Mouse (Mus musculus) heart, embryonic 15.5 days (tissue): Measurements from ENCODE around the gene Gm12184. TPM values are rescaled to one million over a fixed set of nuclear protein-coding genes. Genes with fewer than 3 reads are reported as not detected.
A peak's percentile ranks its signal among the peaks of the same experiment; 100 is the strongest.
"Not testable (repeated sequence)": the region's sequence is repeated elsewhere in the genome, so short reads cannot be mapped to it uniquely, and the experiment has no call there.

Experiments used
- ATAC-seq: fragments of 200-750 bp; cut with Nextera tagmentation; replicated peaks from 2 replicates; pipeline ENCODE4 v1.8.0; 2017; ENCODE audit warnings: low read depth, moderate TSS enrichment; ENCODE audit not compliant: insufficient number of reproducible peaks, insufficient read depth, low FRiP score
- H3K27ac ChIP-seq: fragments of 300-500 bp; sonication (generic); 2 replicates; pipeline ENCODE4 v1.5.1; 2015; ENCODE audit warnings: mild to moderate bottlenecking, inconsistent platforms
- H3K27me3 ChIP-seq: fragments of 300-500 bp; sonication (generic); 2 replicates; pipeline ENCODE4 v1.6.1; 2015; ENCODE audit warnings: inconsistent platforms
- H3K36me3 ChIP-seq: fragments of 300-500 bp; sonication (generic); 2 replicates; pipeline ENCODE4 v1.6.1; 2015; ENCODE audit warnings: mild to moderate bottlenecking, inconsistent platforms
- H3K4me1 ChIP-seq: fragments of 300-500 bp; sonication (generic); replicated peaks from 2 replicates; pipeline ENCODE4 v1.6.1; 2015; ENCODE audit warnings: inconsistent platforms
- H3K4me2 ChIP-seq: fragments of 300-500 bp; sonication (generic); 2 replicates; pipeline ENCODE4 v1.6.1; 2015; ENCODE audit warnings: inconsistent platforms, mild to moderate bottlenecking, moderate library complexity
- H3K4me3 ChIP-seq: fragments of 300-500 bp; sonication (generic); 2 replicates; pipeline ENCODE4 v1.5.1; 2015; ENCODE audit warnings: mild to moderate bottlenecking, inconsistent platforms
- H3K9ac ChIP-seq: fragments of 300-500 bp; sonication (generic); 2 replicates; pipeline ENCODE4 v1.6.1; 2015; ENCODE audit warnings: mild to moderate bottlenecking, inconsistent platforms
- H3K9me3 ChIP-seq: fragments of 300-500 bp; sonication (generic); replicated peaks from 2 replicates; pipeline ENCODE4 v1.6.1; 2016; ENCODE audit warnings: inconsistent platforms
- WGBS: fragments of 180-500 bp; shearing (Covaris S2); methylation state at CpG from one replicate; pipeline ENCODE4 v1.1.7; 2015; ENCODE audit warnings: mixed read lengths; 5-methylcytosine and 5-hydroxymethylcytosine counted together
- polyA plus RNA-seq: library from polyadenylated mRNA; unstranded; fragments of >200 nt; fragmentation: Nextera tagmentation; extraction: Ambion mirVana; gene quantifications from 2 replicates; pipeline ENCODE4 v1.2.1, GENCODE M21; 2015

Gm12184 gene
- polyA plus RNA-seq, 1 experiment from 2014 or later: 3.2 TPM

GRCm38 (mm10) chr11:48798308-48798707 lies 28.1 kb downstream of the Gm12184 start:
- 0 out of 2 replicates have a peak overlapping the region, but pooled peaks have one; percentile 2 for H3K4me3 ChIP-seq
- H3K36me3 ChIP-seq: peaks cover 16% of the 10 kb centered on the region; the same call in 1 of the 2 replicates
- H3K4me1 ChIP-seq: peaks cover 37% of the 10 kb centered on the region
- H3K4me2 ChIP-seq: peak overlapping the region; percentile 80
- no peak for ATAC-seq
- 0 out of 2 replicates have a peak overlapping the region, but pooled peaks have one; percentile 15 for H3K27ac ChIP-seq
- no peaks in the 10 kb centered on the region for H3K27me3 ChIP-seq
- peak overlapping the region; percentile 78; the same call in 1 of the 2 replicates for H3K9ac ChIP-seq
- WGBS: 57% methylated on average over 7 of the region's 7 CpGs
- H3K9me3 ChIP-seq: no peaks in the 10 kb centered on the region

DNA sequence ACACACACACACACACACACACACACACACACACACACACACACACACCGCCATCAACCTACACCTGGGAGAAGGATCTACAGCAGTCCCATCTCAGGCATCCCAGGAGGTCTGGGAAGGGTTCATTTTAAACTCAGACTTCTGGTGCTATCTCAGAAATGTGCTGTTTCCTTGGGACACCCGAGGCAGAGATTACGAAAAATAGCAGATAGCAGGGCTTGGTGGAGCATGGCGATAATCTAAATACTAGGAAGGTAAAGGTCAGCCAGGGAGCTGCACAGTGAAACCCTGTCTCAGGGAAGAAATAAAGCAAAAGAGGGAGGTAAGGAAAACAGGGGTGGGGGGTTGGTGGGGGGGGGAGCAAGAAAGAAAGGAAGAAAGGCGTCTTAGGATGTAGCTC lies 29.2 kb downstream of the Gm12184 start:
- Histone ChIP-seq H3K4me1 (peaks cover 31% of the 10 kb centered on the region), H3K27me3 (no peaks in the 10 kb centered on the region), H3K4me3 (no peak overlapping the region), H3K27ac (no peak overlapping the region), H3K9me3 (no peaks in the 10 kb centered on the region), H3K36me3 (peaks cover 6% of the 10 kb centered on the region; the same call in 1 of the 2 replicates), H3K4me2 (no peak overlapping the region), H3K9ac (no peak overlapping the region)
- ATAC-seq: no peak
- WGBS: 66% methylated on average over 5 of the region's 5 CpGs

DNA sequence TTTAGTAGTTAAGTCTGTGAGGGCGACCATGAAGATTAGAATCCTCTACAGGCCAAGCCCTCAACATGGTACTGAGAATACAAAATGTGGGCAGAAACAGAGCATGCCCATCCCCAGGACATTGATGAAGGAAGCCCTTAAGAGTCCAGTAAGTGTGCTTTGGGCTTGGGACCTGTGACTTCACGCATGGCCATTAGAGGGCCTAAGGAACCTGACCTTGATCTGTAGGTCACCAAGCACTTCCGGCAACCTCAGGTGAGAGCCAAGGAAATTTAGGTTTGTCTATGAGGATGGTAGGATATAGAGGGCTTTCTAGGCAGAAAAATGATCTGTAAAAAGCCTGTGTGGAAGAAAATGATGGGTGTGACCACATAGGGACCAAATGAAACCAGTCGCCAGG lies 30.2 kb downstream of the Gm12184 start:
- no peak overlapping the region for H3K9ac ChIP-seq
- no peaks in the 10 kb centered on the region for H3K27me3 ChIP-seq
- no peak overlapping the region for H3K27ac ChIP-seq
- H3K36me3 ChIP-seq: no peaks in the 10 kb centered on the region
- 73% methylated on average over 4 of the region's 4 CpGs for WGBS
- H3K4me2 ChIP-seq: no peak overlapping the region
- H3K4me1 ChIP-seq: peaks cover 21% of the 10 kb centered on the region
- H3K9me3 ChIP-seq: no peaks in the 10 kb centered on the region
- H3K4me3 ChIP-seq: no peak overlapping the region
- no peak for ATAC-seq

- H3K27me3 ChIP-seq: no peaks in the 10 kb centered on the region
- no peak overlapping the region for H3K4me3 ChIP-seq
- no peak overlapping the region for H3K9ac ChIP-seq
- ATAC-seq: no peak
- 89% methylated on average over 7 of the region's 7 CpGs for WGBS
- H3K4me2 ChIP-seq: no peak overlapping the region
- no peaks in the 10 kb centered on the region for H3K9me3 ChIP-seq
- H3K27ac ChIP-seq: no peak overlapping the region
- H3K36me3 ChIP-seq: no peaks in the 10 kb centered on the region
- peaks cover 19% of the 10 kb centered on the region for H3K4me1 ChIP-seq
Observed at GRCm38 (mm10) chr11:48795221-48795620, 31.2 kb downstream of the Gm12184 start.

GRCm38 (mm10) chr11:48793184-48793583 lies 33.3 kb downstream of the Gm12184 start:
- Histone ChIP-seq H3K9me3 (no peaks in the 10 kb centered on the region), H3K27ac (no peak overlapping the region), H3K4me3 (no peak overlapping the region), H3K4me2 (no peak overlapping the region), H3K36me3 (no peaks in the 10 kb centered on the region), H3K27me3 (no peaks in the 10 kb centered on the region), H3K4me1 (peaks cover 13% of the 10 kb centered on the region), H3K9ac (no peak overlapping the region)
- ATAC-seq: no peak
- WGBS: 92% methylated on average over 3 of the region's 3 CpGs

- not testable (repeated sequence) for H3K27me3 ChIP-seq, H3K36me3 ChIP-seq, H3K4me2 ChIP-seq, H3K27ac ChIP-seq, H3K9me3 ChIP-seq, H3K9ac ChIP-seq, H3K4me3 ChIP-seq, ATAC-seq, H3K4me1 ChIP-seq
- 83% methylated on average over 9 of the region's 9 CpGs for WGBS
Observed at GRCm38 (mm10) chr11:48791894-48792293, 34.6 kb downstream of the Gm12184 start.

DNA sequence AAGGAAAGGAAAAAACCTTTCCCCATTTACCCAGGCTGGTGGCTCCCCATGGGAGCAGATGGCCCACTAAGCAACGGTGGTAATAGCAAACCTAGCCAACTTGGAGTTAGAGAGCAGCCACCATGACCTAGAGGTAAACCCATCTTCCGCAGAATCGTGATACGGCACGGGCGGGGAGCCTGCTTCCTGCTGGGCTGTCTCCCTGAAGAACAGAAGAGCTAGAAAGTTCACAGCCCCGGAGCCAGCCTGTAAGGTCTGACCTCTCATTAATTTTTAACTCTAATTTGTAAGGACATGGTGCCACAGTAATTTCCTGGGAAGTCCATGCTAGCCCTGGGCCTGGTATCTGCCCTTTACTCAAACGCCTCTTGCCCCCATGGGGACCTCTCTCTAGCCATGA lies 35.5 kb downstream of the Gm12184 start:
- Histone ChIP-seq H3K27me3 (no peaks in the 10 kb centered on the region), H3K4me1 (peaks cover 8% of the 10 kb centered on the region), H3K36me3 (no peaks in the 10 kb centered on the region), H3K9ac (no peak overlapping the region), H3K4me3 (no peak overlapping the region), H3K4me2 (no peak overlapping the region), H3K27ac (no peak overlapping the region), H3K9me3 (no peaks in the 10 kb centered on the region)
- WGBS: 50% methylated on average over 8 of the region's 8 CpGs
- no peak for ATAC-seq

DNA sequence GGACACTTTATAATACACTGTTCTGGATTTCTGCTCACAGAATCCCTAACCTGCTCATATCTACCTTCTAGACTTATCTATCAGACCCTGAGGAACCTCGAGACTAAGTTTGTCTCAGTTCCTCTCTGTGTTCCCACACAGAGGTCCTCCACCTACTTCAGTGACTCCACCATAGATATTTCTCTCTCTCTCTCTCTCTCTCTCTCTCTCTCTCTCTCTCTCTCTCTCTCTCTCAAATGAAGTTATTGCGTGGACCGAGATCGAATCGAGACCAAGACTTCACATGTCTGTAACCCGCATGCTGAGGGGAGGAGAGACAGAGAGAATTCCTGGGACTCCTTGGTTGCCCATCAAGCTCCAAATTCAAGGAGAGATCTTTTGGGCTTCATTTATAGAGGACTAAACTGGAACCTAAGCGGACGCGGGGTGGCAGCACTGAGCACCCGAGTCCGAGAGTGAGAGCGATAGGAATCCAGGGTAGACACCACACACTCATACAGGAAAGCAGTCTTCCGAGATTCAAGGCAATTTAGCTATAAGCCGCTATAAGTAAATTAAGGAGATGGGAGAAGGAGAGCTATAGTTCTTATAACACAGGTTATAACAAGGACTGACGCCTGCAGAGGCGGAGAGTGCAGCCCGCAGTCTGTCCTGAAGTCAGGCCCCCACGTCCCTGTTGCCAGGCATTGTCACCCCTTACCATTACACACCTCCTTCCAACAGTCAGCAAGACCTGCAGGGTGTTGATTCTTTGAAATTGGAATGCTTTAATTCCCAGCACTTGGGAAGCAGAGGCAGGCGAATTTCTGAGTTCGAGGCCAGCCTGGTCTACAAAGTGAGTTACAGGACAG lies 36.3 kb downstream of the Gm12184 start:
- ATAC-seq: peak; percentile 50; the same call in 1 of the 2 replicates
- peak overlapping the region; percentile 20; the same call in 1 of the 2 replicates for H3K9ac ChIP-seq
- peaks cover 8% of the 10 kb centered on the region for H3K4me1 ChIP-seq
- H3K4me2 ChIP-seq: peak overlapping the region; percentile 55
- no peaks in the 10 kb centered on the region for H3K36me3 ChIP-seq
- 15% methylated on average over 20 of the region's 20 CpGs for WGBS
- no peak overlapping the region for H3K27ac ChIP-seq
- H3K9me3 ChIP-seq: no peaks in the 10 kb centered on the region
- H3K4me3 ChIP-seq: peak overlapping the region; percentile 30
- H3K27me3 ChIP-seq: no peaks in the 10 kb centered on the region

GRCm38 (mm10) chr11:48789215-48789614 lies 37.2 kb downstream of the Gm12184 start:
- Histone ChIP-seq H3K9ac (no peak overlapping the region), H3K4me3 (no peak overlapping the region), H3K4me2 (no peak overlapping the region), H3K9me3 (no peaks in the 10 kb centered on the region), H3K36me3 (no peaks in the 10 kb centered on the region), H3K4me1 (peaks cover 8% of the 10 kb centered on the region), H3K27ac (no peak overlapping the region), H3K27me3 (no peaks in the 10 kb centered on the region)
- ATAC-seq: no peak
- 84% methylated on average over 5 of the region's 5 CpGs for WGBS

DNA sequence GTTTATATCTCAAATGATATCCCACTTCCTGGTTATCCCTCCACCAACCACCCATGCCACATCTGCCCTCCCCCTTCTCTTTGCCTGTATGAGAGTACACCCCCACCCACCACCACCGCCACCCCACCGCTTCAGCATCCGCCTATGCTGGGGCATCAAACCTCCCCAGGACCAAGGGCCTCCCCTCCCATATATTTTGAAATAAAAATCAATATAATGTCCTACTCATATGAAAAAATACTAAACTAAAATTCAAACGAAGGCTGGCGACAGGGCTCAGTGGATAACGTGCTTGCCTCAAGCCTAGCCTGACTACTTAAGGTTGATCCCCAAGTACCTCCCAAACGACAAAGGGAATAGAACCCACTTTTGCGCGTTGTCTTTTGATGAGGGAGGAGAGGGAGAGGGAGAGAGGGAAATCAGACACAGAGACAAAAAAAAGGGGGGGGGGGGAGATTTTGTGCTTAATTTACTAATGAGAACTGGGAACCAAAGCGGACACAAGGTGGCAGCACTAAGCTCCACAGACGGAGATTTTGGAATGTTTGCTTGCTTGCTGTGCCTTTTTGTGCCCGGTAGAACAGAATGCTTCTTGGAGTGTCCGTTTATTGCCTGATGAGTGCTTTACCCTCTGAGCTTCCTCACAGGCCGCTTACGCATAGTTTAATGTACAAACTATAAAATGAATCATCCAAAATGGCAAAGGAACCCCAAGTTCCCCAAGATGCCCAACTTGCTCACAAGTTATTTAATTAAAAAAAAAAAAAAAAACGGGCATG lies 38.0 kb downstream of the Gm12184 start:
- 9% methylated on average over 16 of the region's 16 CpGs for WGBS
- Histone ChIP-seq H3K27ac (no peak overlapping the region), H3K9ac (peak overlapping the region; percentile 30), H3K4me1 (peaks cover 8% of the 10 kb centered on the region), H3K9me3 (no peaks in the 10 kb centered on the region), H3K27me3 (no peaks in the 10 kb centered on the region), H3K4me2 (peak overlapping the region; percentile 75), H3K36me3 (no peaks in the 10 kb centered on the region), H3K4me3 (peak overlapping the region; percentile 51)
- ATAC-seq: no peak; the same call in 1 of the 2 replicates

DNA sequence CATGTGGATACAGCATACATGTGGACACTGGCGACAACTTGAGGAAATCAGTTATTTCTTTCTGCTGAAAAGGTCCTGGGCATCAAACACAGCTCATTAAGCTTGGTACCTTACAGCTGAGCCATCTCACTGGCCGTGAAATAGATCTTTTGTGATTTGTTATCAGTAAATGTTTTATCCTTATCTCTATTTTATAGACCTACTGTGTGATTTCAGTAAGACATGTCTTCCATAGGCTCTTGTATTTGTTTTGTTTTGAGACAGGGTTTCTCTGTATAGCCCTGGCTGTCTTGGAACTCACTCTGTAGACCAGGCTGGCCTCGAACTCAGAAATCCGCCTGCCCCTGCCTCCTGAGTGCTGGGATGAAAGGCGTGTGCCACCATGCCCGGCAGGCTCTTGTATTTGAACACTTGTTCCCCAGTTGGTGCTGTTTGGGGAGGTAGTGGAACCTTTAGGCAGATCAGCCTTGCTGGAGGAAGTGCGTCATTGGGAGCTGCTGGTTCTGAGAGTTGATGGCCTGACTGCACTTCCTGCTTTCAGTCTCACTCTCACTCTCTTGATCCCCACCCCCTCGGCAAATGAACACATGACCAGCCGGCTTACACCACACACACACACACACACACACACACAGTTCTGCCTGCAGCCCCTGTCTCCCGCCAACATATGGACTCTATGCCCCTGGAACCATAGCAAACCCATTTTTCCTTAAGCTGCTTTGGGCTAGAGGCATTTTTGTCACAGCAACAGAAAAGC lies 38.8 kb downstream of the Gm12184 start:
- peak overlapping the region; percentile 75 for H3K4me2 ChIP-seq
- 45% methylated on average over 10 of the region's 10 CpGs for WGBS
- H3K4me3 ChIP-seq: peak overlapping the region; percentile 51
- no peak overlapping the region for H3K9ac ChIP-seq
- H3K4me1 ChIP-seq: peaks cover 8% of the 10 kb centered on the region
- H3K27me3 ChIP-seq: no peaks in the 10 kb centered on the region
- no peaks in the 10 kb centered on the region for H3K9me3 ChIP-seq
- H3K27ac ChIP-seq: no peak overlapping the region
- no peaks in the 10 kb centered on the region for H3K36me3 ChIP-seq
- peak; percentile 47 for ATAC-seq
